Mouse (Mus musculus) olfactory bulb, adult 2 months (tissue): ENCODE measurements around the gene Slc25a40.

Experiments
- CTCF ChIP-seq: fragments of 200-500 bp; IDR thresholded peaks from 2 replicates; pipeline ENCODE4 v1.5.1; 2012; ENCODE audit warnings: low read depth, mild to moderate bottlenecking, low read length, moderate library complexity; ENCODE audit not compliant: insufficient read depth
- POLR2A ChIP-seq: fragments of 200-500 bp; IDR thresholded peaks from 2 replicates; pipeline ENCODE4 v1.6.1; 2012; ENCODE audit warnings: mild to moderate bottlenecking, low read depth, low read length, moderate library complexity; ENCODE audit not compliant: insufficient read depth

DNA sequence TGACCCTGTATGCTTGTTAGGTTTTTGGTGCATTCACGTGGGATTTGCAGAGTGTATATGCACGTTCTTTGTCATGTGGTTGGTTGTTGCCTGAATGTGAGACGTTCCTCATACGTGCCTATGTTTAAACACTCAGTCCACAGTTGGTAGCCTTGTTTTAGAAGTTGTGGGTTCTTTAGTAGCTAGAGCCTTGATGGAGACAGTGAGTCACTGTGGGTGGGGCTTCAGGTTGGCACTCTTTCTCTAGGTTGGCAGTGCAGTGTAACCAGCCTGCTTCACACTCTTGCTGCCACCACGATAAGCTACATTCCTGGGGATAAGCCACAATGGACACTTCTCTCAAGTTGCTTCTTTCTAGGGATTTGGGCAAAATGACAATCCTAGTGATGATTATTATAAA is 33.9 kb downstream of the Slc25a40 start:
- TF ChIP-seq CTCF, result no peak
- no peak for TF ChIP-seq POLR2A
